Mouse (Mus musculus): Measurements from ENCODE around the gene Krt6b.
"Not testable (repeated sequence)": the region's sequence is repeated elsewhere in the genome, so short reads cannot be mapped to it uniquely, and the experiment has no call there.

The Krt6b gene

GRCm38 (mm10) chr15:101680187-101680586, at the start of gene Krt6b:
TSS of gene Krt6b (minus strand) at chr15:101680287.
- DNase-seq (ENCODE audit: low read depth, low spot score) = no peak

GRCm38 (mm10) chr15:101724686-101725085, 44.6 kb upstream of the Krt6b start:
- DNase-seq (ENCODE audit: low read depth, low spot score) = no peak

GRCm38 (mm10) chr15:101715831-101716230, 35.7 kb upstream of the Krt6b start:
- no peak for DNase-seq (ENCODE audit: low read depth, low spot score)

GRCm38 (mm10) chr15:101714356-101714755, 34.3 kb upstream of the Krt6b start:
- no peak for DNase-seq (ENCODE audit: low read depth, low spot score)

GRCm38 (mm10) chr15:101713731-101714130, 33.6 kb upstream of the Krt6b start:
- no peak for DNase-seq (ENCODE audit: low read depth, low spot score)

GRCm38 (mm10) chr15:101712720-101713119, 32.6 kb upstream of the Krt6b start, which contains the start of gene Krt5:
TSS of gene Krt5 (minus strand) at chr15:101712898.
- no peak for DNase-seq (ENCODE audit: low read depth, low spot score)

- no peak for DNase-seq (ENCODE audit: low read depth, low spot score)
Observed at GRCm38 (mm10) chr15:101708683-101709082, 28.6 kb upstream of the Krt6b start.

- DNase-seq (ENCODE audit: low read depth, low spot score) = no peak
Observed at GRCm38 (mm10) chr15:101707454-101707853, 27.4 kb upstream of the Krt6b start.

GRCm38 (mm10) chr15:101704066-101704465, 24.0 kb upstream of the Krt6b start:
- no peak for DNase-seq (ENCODE audit: low read depth, low spot score)

GRCm38 (mm10) chr15:101702380-101702779, 22.3 kb upstream of the Krt6b start:
- DNase-seq (ENCODE audit: low read depth, low spot score) = no peak

- DNase-seq (ENCODE audit: low read depth, low spot score) = no peak
Observed at GRCm38 (mm10) chr15:101699866-101700265, 19.8 kb upstream of the Krt6b start.

- DNase-seq (ENCODE audit: low read depth, low spot score) = no peak
Observed at GRCm38 (mm10) chr15:101699192-101699591, 19.1 kb upstream of the Krt6b start.

- no peak for DNase-seq (ENCODE audit: low read depth, low spot score)
Observed at GRCm38 (mm10) chr15:101697326-101698188, 17.5 kb upstream of the Krt6b start.

GRCm38 (mm10) chr15:101694207-101694606, 14.1 kb upstream of the Krt6b start, which contains the start of gene Krt6a:
TSS of gene Krt6a (minus strand) at chr15:101694307.
- no peak for DNase-seq (ENCODE audit: low read depth, low spot score)

- DNase-seq (ENCODE audit: low read depth, low spot score) = not testable (repeated sequence)
Observed at GRCm38 (mm10) chr15:101690460-101690859, 10.4 kb upstream of the Krt6b start.

GRCm38 (mm10) chr15:101688161-101688560, 8.1 kb upstream of the Krt6b start:
- no peak for DNase-seq (ENCODE audit: low read depth, low spot score)

- DNase-seq (ENCODE audit: low read depth, low spot score) = no peak
Observed at GRCm38 (mm10) chr15:101675978-101676377, 4.1 kb downstream of the Krt6b start.

GRCm38 (mm10) chr15:101652736-101653265, 27.3 kb downstream of the Krt6b start:
- no peak for DNase-seq (ENCODE audit: low read depth, low spot score)

GRCm38 (mm10) chr15:101647280-101647679, 32.8 kb downstream of the Krt6b start, which contains the start of gene Gm5478:
TSS of gene Gm5478 (minus strand) at chr15:101647380.
- DNase-seq (ENCODE audit: low read depth, low spot score) = no peak

- no peak for DNase-seq (ENCODE audit: low read depth, low spot score)
Observed at GRCm38 (mm10) chr15:101627884-101628283, 52.2 kb downstream of the Krt6b start, which contains the start of gene Gm5414. TSS of gene Gm5414 (minus strand) at chr15:101628188.

Measured in CD4-positive helper T cell, adult 2 months (primary cell).